Mouse (Mus musculus) central nervous system, embryonic 14 days (tissue): ENCODE measurements around the gene Ghrh. TPM values are rescaled to one million over a fixed set of nuclear protein-coding genes. Genes with fewer than 3 reads are reported as not detected.

Source experiments
- polyA plus RNA-seq: library from polyadenylated mRNA; depleted of rRNA; stranded (reverse); fragments of >200 nt; gene quantifications from 2 replicates; pipeline ENCODE4 v1.2.3, GENCODE M21; 2012; rRNA removed

Ghrh gene
- 1.3 and 2.0 TPM in 2 replicates for polyA plus RNA-seq

GRCm38 (mm10) chr2:157347361-157348159 is at the start of gene Ghrh:
TSS of gene Ghrh (minus strand) at chr2:157347506.

GRCm38 (mm10) chr2:157367184-157367893 is 20.0 kb upstream of the Ghrh start, which contains the start of gene Manbal:
TSS of gene Manbal (plus strand) at chr2:157367594.

Other genes with a start within 250 kb of the Ghrh start
- gene Samhd1, start 212.2 kb downstream of the Ghrh start, polyA plus RNA-seq = 21.3 and 24.9 TPM in 2 replicates
- gene Rbl1, start 143.0 kb downstream of the Ghrh start, polyA plus RNA-seq = 15.1 and 18.8 TPM in 2 replicates
- gene Rpn2, start 68.5 kb downstream of the Ghrh start, polyA plus RNA-seq = 178 and 207 TPM in 2 replicates
- 0.25 and 0.29 TPM in 2 replicates for gene Mroh8, start 68.0 kb downstream of the Ghrh start, polyA plus RNA-seq
- 98.1 and 102 TPM in 2 replicates for gene Manbal, start 20.1 kb upstream of the Ghrh start, polyA plus RNA-seq
- gene Src, start 70.9 kb upstream of the Ghrh start, polyA plus RNA-seq = 68.1 and 69.7 TPM in 2 replicates
- gene Nnat, start 212.6 kb upstream of the Ghrh start, polyA plus RNA-seq = 6,249 and 6,855 TPM in 2 replicates
- gene Blcap, start 223.8 kb upstream of the Ghrh start, polyA plus RNA-seq = 184 and 190 TPM in 2 replicates